Mouse (Mus musculus): ENCODE measurements at regions not wholly inside any gene's neighbourhood (a gene's known extent, or its start where the extent isn't known, plus 50 kb on each side); places are given as distances from the start of the nearest gene placed in this dataset.

GRCm38 (mm10) chr6:31321066-31321846 is 77.3 kb upstream of the Mkln1 start:
- no peaks in the 10 kb centered on the region for H3K9me3 ChIP-seq (replicated peaks; ENCODE audit: control insufficient read depth, low read length, poor library complexity, severe bottlenecking)
- no peak overlapping the region for H3K27ac ChIP-seq (ENCODE audit: low read length)
- WGBS: 88% methylated on average over 7 of the region's 7 CpGs
- H3K27me3 ChIP-seq (ENCODE audit: control insufficient read depth, insufficient read depth, low read depth, low read length): 0 out of 2 replicates have a peak, but pooled peaks cover 2% of the 10 kb centered on the region
- H3K4me1 ChIP-seq (ENCODE audit: control insufficient read depth, insufficient read depth, low read length): peaks cover 12% of the 10 kb centered on the region
- no peak overlapping the region for H3K4me3 ChIP-seq (ENCODE audit: low read depth, low read length)
- no peak overlapping the region for H3K4me2 ChIP-seq (ENCODE audit: low read length)
- ATAC-seq: no peak
- no peaks in the 10 kb centered on the region for H3K36me3 ChIP-seq (ENCODE audit: control insufficient read depth, insufficient read depth, low read length)
- no peak overlapping the region for H3K9ac ChIP-seq (ENCODE audit: low read depth, low read length)

GRCm38 (mm10) chr6:31321902-31322301 is 76.6 kb upstream of the Mkln1 start:
- Histone ChIP-seq H3K9ac (ENCODE audit: low read depth, low read length) (no peak overlapping the region), H3K4me3 (ENCODE audit: low read depth, low read length) (no peak overlapping the region), H3K27me3 (ENCODE audit: control insufficient read depth, insufficient read depth, low read depth, low read length) (0 out of 2 replicates have a peak, but pooled peaks cover 2% of the 10 kb centered on the region), H3K4me2 (ENCODE audit: low read length) (no peak overlapping the region), H3K4me1 (ENCODE audit: control insufficient read depth, insufficient read depth, low read length) (peaks cover 12% of the 10 kb centered on the region), H3K9me3 (replicated peaks; ENCODE audit: control insufficient read depth, low read length, poor library complexity, severe bottlenecking) (no peaks in the 10 kb centered on the region), H3K36me3 (ENCODE audit: control insufficient read depth, insufficient read depth, low read length) (no peaks in the 10 kb centered on the region), H3K27ac (ENCODE audit: low read length) (no peak overlapping the region)
- WGBS: 60% methylated on average over 10 of the region's 10 CpGs
- ATAC-seq: no peak

- Histone ChIP-seq H3K4me2 (ENCODE audit: low read length) (no peak overlapping the region), H3K27me3 (ENCODE audit: control insufficient read depth, insufficient read depth, low read depth, low read length) (no peaks in the 10 kb centered on the region), H3K9ac (ENCODE audit: low read depth, low read length) (no peak overlapping the region), H3K27ac (ENCODE audit: low read length) (no peak overlapping the region), H3K4me1 (ENCODE audit: control insufficient read depth, insufficient read depth, low read length) (peaks cover 12% of the 10 kb centered on the region), H3K4me3 (ENCODE audit: low read depth, low read length) (no peak overlapping the region), H3K9me3 (replicated peaks; ENCODE audit: control insufficient read depth, low read length, poor library complexity, severe bottlenecking) (no peaks in the 10 kb centered on the region), H3K36me3 (ENCODE audit: control insufficient read depth, insufficient read depth, low read length) (no peaks in the 10 kb centered on the region)
- no peak for ATAC-seq
- WGBS: 49% methylated on average over 9 of the region's 9 CpGs
These were observed 75.0 kb upstream of the Mkln1 start for GRCm38 (mm10) chr6:31323228-31324190.

GRCm38 (mm10) chr6:31324717-31325116 is 73.8 kb upstream of the Mkln1 start:
- peak; percentile 76 for ATAC-seq
- H3K4me2 ChIP-seq (ENCODE audit: low read length): no peak overlapping the region
- H3K27me3 ChIP-seq (ENCODE audit: control insufficient read depth, insufficient read depth, low read depth, low read length): no peaks in the 10 kb centered on the region
- peak overlapping the region; percentile 58 for H3K27ac ChIP-seq (ENCODE audit: low read length)
- H3K9me3 ChIP-seq (replicated peaks; ENCODE audit: control insufficient read depth, low read length, poor library complexity, severe bottlenecking): no peaks in the 10 kb centered on the region
- H3K36me3 ChIP-seq (ENCODE audit: control insufficient read depth, insufficient read depth, low read length): no peaks in the 10 kb centered on the region
- H3K4me3 ChIP-seq (ENCODE audit: low read depth, low read length): no peak overlapping the region
- no peak overlapping the region for H3K9ac ChIP-seq (ENCODE audit: low read depth, low read length)
- peaks cover 12% of the 10 kb centered on the region for H3K4me1 ChIP-seq (ENCODE audit: control insufficient read depth, insufficient read depth, low read length)
- WGBS: 21% methylated on average over 6 of the region's 6 CpGs

GRCm38 (mm10) chr6:31325621-31326020 is 72.9 kb upstream of the Mkln1 start:
- Histone ChIP-seq H3K4me3 (ENCODE audit: low read depth, low read length) (no peak overlapping the region), H3K4me1 (ENCODE audit: control insufficient read depth, insufficient read depth, low read length) (peaks cover 12% of the 10 kb centered on the region), H3K9me3 (replicated peaks; ENCODE audit: control insufficient read depth, low read length, poor library complexity, severe bottlenecking) (no peaks in the 10 kb centered on the region), H3K4me2 (ENCODE audit: low read length) (no peak overlapping the region), H3K27ac (ENCODE audit: low read length) (0 out of 2 replicates have a peak overlapping the region, but pooled peaks have one; percentile 47), H3K27me3 (ENCODE audit: control insufficient read depth, insufficient read depth, low read depth, low read length) (no peaks in the 10 kb centered on the region), H3K36me3 (ENCODE audit: control insufficient read depth, insufficient read depth, low read length) (no peaks in the 10 kb centered on the region), H3K9ac (ENCODE audit: low read depth, low read length) (no peak overlapping the region)
- 76% methylated on average over 1 of the region's 1 CpGs for WGBS
- ATAC-seq: no peak

- Histone ChIP-seq H3K36me3 (ENCODE audit: control insufficient read depth, insufficient read depth, low read length) (no peaks in the 10 kb centered on the region), H3K9ac (ENCODE audit: low read depth, low read length) (no peak overlapping the region), H3K4me1 (ENCODE audit: control insufficient read depth, insufficient read depth, low read length) (peaks cover under 1% of the 10 kb centered on the region), H3K27ac (ENCODE audit: low read length) (no peak overlapping the region), H3K27me3 (ENCODE audit: control insufficient read depth, insufficient read depth, low read depth, low read length) (no peaks in the 10 kb centered on the region), H3K4me3 (ENCODE audit: low read depth, low read length) (no peak overlapping the region), H3K9me3 (replicated peaks; ENCODE audit: control insufficient read depth, low read length, poor library complexity, severe bottlenecking) (no peaks in the 10 kb centered on the region), H3K4me2 (ENCODE audit: low read length) (no peak overlapping the region)
- ATAC-seq: no peak
- WGBS: 65% methylated on average over 7 of the region's 7 CpGs
These were observed 68.2 kb upstream of the Mkln1 start for GRCm38 (mm10) chr6:31330327-31330726.

- no peak for ATAC-seq
- H3K4me3 ChIP-seq (ENCODE audit: low read depth, low read length): no peak overlapping the region
- no peak overlapping the region for H3K27ac ChIP-seq (ENCODE audit: low read length)
- no peaks in the 10 kb centered on the region; the same call in 1 of the 2 replicates for H3K4me1 ChIP-seq (ENCODE audit: control insufficient read depth, insufficient read depth, low read length)
- H3K4me2 ChIP-seq (ENCODE audit: low read length): no peak overlapping the region
- H3K9ac ChIP-seq (ENCODE audit: low read depth, low read length): no peak overlapping the region
- no peaks in the 10 kb centered on the region for H3K36me3 ChIP-seq (ENCODE audit: control insufficient read depth, insufficient read depth, low read length)
- H3K27me3 ChIP-seq (ENCODE audit: control insufficient read depth, insufficient read depth, low read depth, low read length): no peaks in the 10 kb centered on the region
- 87% methylated on average over 3 of the region's 3 CpGs for WGBS
- H3K9me3 ChIP-seq (replicated peaks; ENCODE audit: control insufficient read depth, low read length, poor library complexity, severe bottlenecking): no peaks in the 10 kb centered on the region
These were observed 67.7 kb upstream of the Mkln1 start for GRCm38 (mm10) chr6:31330868-31331267.

GRCm38 (mm10) chr6:31332254-31332653 is 66.3 kb upstream of the Mkln1 start:
- no peak for ATAC-seq
- WGBS: 85% methylated on average over 6 of the region's 6 CpGs
- no peak overlapping the region for H3K4me3 ChIP-seq (ENCODE audit: low read depth, low read length)
- H3K9ac ChIP-seq (ENCODE audit: low read depth, low read length): no peak overlapping the region
- H3K27me3 ChIP-seq (ENCODE audit: control insufficient read depth, insufficient read depth, low read depth, low read length): no peaks in the 10 kb centered on the region
- no peaks in the 10 kb centered on the region for H3K36me3 ChIP-seq (ENCODE audit: control insufficient read depth, insufficient read depth, low read length)
- H3K27ac ChIP-seq (ENCODE audit: low read length): no peak overlapping the region
- no peak overlapping the region for H3K4me2 ChIP-seq (ENCODE audit: low read length)
- no peaks in the 10 kb centered on the region for H3K9me3 ChIP-seq (replicated peaks; ENCODE audit: control insufficient read depth, low read length, poor library complexity, severe bottlenecking)
- H3K4me1 ChIP-seq (ENCODE audit: control insufficient read depth, insufficient read depth, low read length): no peaks in the 10 kb centered on the region; the same call in 1 of the 2 replicates

GRCm38 (mm10) chr6:31332714-31333113 is 65.8 kb upstream of the Mkln1 start:
- Histone ChIP-seq H3K27me3 (ENCODE audit: control insufficient read depth, insufficient read depth, low read depth, low read length) (no peaks in the 10 kb centered on the region), H3K9me3 (replicated peaks; ENCODE audit: control insufficient read depth, low read length, poor library complexity, severe bottlenecking) (no peaks in the 10 kb centered on the region), H3K36me3 (ENCODE audit: control insufficient read depth, insufficient read depth, low read length) (no peaks in the 10 kb centered on the region), H3K4me3 (ENCODE audit: low read depth, low read length) (no peak overlapping the region), H3K27ac (ENCODE audit: low read length) (no peak overlapping the region), H3K4me2 (ENCODE audit: low read length) (no peak overlapping the region), H3K4me1 (ENCODE audit: control insufficient read depth, insufficient read depth, low read length) (no peaks in the 10 kb centered on the region; the same call in 1 of the 2 replicates), H3K9ac (ENCODE audit: low read depth, low read length) (no peak overlapping the region)
- ATAC-seq: no peak
- 71% methylated on average over 4 of the region's 4 CpGs for WGBS

Measured in midbrain, embryonic 16.5 days (tissue).